Mouse (Mus musculus) heart, embryonic 14.5 days (tissue): ENCODE measurements at regions not wholly inside any gene's neighbourhood (a gene's known extent, or its start where the extent isn't known, plus 50 kb on each side); places are given as distances from the start of the nearest gene placed in this dataset.

Experiments used
- ATAC-seq: fragments of 200-750 bp; cut with Nextera tagmentation; 2 replicates; pipeline ENCODE4 v1.8.0; 2017; ENCODE audit warnings: low read depth, moderate TSS enrichment; ENCODE audit not compliant: insufficient number of reproducible peaks, insufficient read depth, low FRiP score
- H3K27ac ChIP-seq, 2 experiments: fragments of 200-500 bp in 1 of 2; fragments of 300-500 bp in 1 of 2; sonication (generic) in 1 of 2; replicated peaks in 1 of 2; 2 replicates each; pipeline ENCODE4 v1.5.1; 2012 to 2014; ENCODE audit warnings: low read depth in 2 of 2, low read length in 2 of 2, control low read depth in 1 of 2, mild to moderate bottlenecking in 1 of 2, mixed read lengths in 1 of 2; ENCODE audit not compliant: control insufficient read depth in 1 of 2, insufficient read depth in 1 of 2
- H3K27me3 ChIP-seq: fragments of 300-500 bp; sonication (generic); 2 replicates; pipeline ENCODE4 v1.6.1; 2014; ENCODE audit warnings: mild to moderate bottlenecking, low read length, control low read depth; ENCODE audit not compliant: control insufficient read depth, insufficient read depth
- H3K36me3 ChIP-seq: fragments of 300-500 bp; sonication (generic); 2 replicates; pipeline ENCODE4 v1.6.1; 2014; ENCODE audit warnings: mild to moderate bottlenecking, control low read depth, low read length, mixed read lengths; ENCODE audit not compliant: control insufficient read depth, insufficient read depth
- H3K4me1 ChIP-seq, 2 experiments: fragments of 200-500 bp in 1 of 2; fragments of 300-500 bp in 1 of 2; sonication (generic) in 1 of 2; 2 replicates each; pipeline ENCODE4 v1.6.1; 2012 to 2014; ENCODE audit warnings: low read length in 2 of 2, control low read depth in 1 of 2, mixed read lengths in 1 of 2; ENCODE audit not compliant: control insufficient read depth in 2 of 2, insufficient read depth in 2 of 2
- H3K4me2 ChIP-seq: fragments of 300-500 bp; sonication (generic); 2 replicates; pipeline ENCODE4 v1.6.1; 2014; ENCODE audit warnings: mild to moderate bottlenecking, low read length
- H3K4me3 ChIP-seq, 2 experiments: fragments of 200-500 bp in 1 of 2; fragments of 300-500 bp in 1 of 2; sonication (generic) in 1 of 2; 2 replicates each; pipeline ENCODE4 v1.5.1; 2012 to 2014; ENCODE audit warnings: low read length in 2 of 2, mild to moderate bottlenecking in 2 of 2, control low read depth in 1 of 2, low read depth in 1 of 2, moderate library complexity in 1 of 2; ENCODE audit not compliant: control insufficient read depth in 1 of 2, insufficient read depth in 1 of 2
- H3K9ac ChIP-seq: fragments of 300-500 bp; sonication (generic); 2 replicates; pipeline ENCODE4 v1.6.1; 2014; ENCODE audit warnings: mild to moderate bottlenecking, low read length
- H3K9me3 ChIP-seq: fragments of 300-500 bp; sonication (generic); 2 replicates; pipeline ENCODE4 v1.6.1; 2016; ENCODE audit warnings: low read length, control low read depth; ENCODE audit not compliant: control insufficient read depth
- WGBS: fragments of 180-500 bp; shearing (Covaris S2); extraction: QIAGEN DNeasy Blood & Tissue Kit; methylation state at CpG from one replicate; pipeline ENCODE4 v1.1.7; 2014; 5-methylcytosine and 5-hydroxymethylcytosine counted together

GRCm38 (mm10) chr12:14015271-14015670 lies 136.6 kb downstream of the Fam84a start:
- H3K36me3 ChIP-seq: no peaks in the 10 kb centered on the region
- no peak overlapping the region for H3K27ac ChIP-seq
- no peaks in the 10 kb centered on the region for H3K4me1 ChIP-seq
- H3K9me3 ChIP-seq: no peaks in the 10 kb centered on the region
- H3K4me3 ChIP-seq: no peak overlapping the region
- H3K4me2 ChIP-seq: no peak overlapping the region
- no peaks in the 10 kb centered on the region for H3K27me3 ChIP-seq
- no peak overlapping the region for H3K9ac ChIP-seq
- ATAC-seq: no peak

DNA sequence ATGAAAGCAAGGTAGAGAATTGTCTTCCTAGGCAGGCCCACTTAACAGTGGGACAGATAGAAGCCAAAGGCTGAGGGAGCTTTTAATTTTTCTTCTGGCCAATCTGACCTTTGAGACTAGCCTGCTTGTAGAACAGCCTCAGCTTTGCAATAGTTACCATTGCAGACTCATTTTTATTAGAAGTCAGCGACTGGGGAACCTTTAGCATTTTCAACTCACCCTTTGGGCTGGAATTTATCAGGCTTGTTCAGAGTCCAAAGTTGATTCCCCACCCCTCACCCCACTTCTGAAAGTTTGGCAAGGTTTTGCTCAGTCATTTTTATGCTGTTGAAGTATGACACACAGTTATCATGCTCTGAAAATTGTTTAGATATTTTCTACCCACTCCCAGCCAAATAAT lies 145.9 kb downstream of the Fam84a start:
- no peaks in the 10 kb centered on the region for H3K27me3 ChIP-seq
- ATAC-seq: no peak
- H3K36me3 ChIP-seq: no peaks in the 10 kb centered on the region
- H3K4me3 ChIP-seq: no peak overlapping the region
- no peaks in the 10 kb centered on the region for H3K4me1 ChIP-seq
- no peaks in the 10 kb centered on the region for H3K9me3 ChIP-seq
- WGBS: 65% methylated on average over 1 of the region's 1 CpGs
- no peak overlapping the region for H3K4me2 ChIP-seq
- H3K27ac ChIP-seq: no peak overlapping the region
- H3K9ac ChIP-seq: no peak overlapping the region

GRCm38 (mm10) chr12:14001672-14002071 lies 150.2 kb downstream of the Fam84a start:
- Histone ChIP-seq H3K27ac (no peak overlapping the region), H3K36me3 (no peaks in the 10 kb centered on the region), H3K4me1 (no peaks in the 10 kb centered on the region), H3K4me2 (no peak overlapping the region), H3K9me3 (no peaks in the 10 kb centered on the region), H3K27me3 (no peaks in the 10 kb centered on the region), H3K4me3 (no peak overlapping the region), H3K9ac (no peak overlapping the region)
- ATAC-seq: no peak
- 39% methylated on average over 1 of the region's 1 CpGs for WGBS

- H3K9me3 ChIP-seq: no peaks in the 10 kb centered on the region
- no peak for ATAC-seq
- H3K9ac ChIP-seq: no peak overlapping the region
- no peak overlapping the region for H3K27ac ChIP-seq
- no peaks in the 10 kb centered on the region for H3K36me3 ChIP-seq
- WGBS: 73% methylated on average over 1 of the region's 1 CpGs
- no peaks in the 10 kb centered on the region for H3K27me3 ChIP-seq
- no peak overlapping the region for H3K4me2 ChIP-seq
- H3K4me1 ChIP-seq: no peaks in the 10 kb centered on the region
- H3K4me3 ChIP-seq: no peak overlapping the region
Measured at GRCm38 (mm10) chr12:13984396-13984776, 167.5 kb downstream of the Fam84a start.

DNA sequence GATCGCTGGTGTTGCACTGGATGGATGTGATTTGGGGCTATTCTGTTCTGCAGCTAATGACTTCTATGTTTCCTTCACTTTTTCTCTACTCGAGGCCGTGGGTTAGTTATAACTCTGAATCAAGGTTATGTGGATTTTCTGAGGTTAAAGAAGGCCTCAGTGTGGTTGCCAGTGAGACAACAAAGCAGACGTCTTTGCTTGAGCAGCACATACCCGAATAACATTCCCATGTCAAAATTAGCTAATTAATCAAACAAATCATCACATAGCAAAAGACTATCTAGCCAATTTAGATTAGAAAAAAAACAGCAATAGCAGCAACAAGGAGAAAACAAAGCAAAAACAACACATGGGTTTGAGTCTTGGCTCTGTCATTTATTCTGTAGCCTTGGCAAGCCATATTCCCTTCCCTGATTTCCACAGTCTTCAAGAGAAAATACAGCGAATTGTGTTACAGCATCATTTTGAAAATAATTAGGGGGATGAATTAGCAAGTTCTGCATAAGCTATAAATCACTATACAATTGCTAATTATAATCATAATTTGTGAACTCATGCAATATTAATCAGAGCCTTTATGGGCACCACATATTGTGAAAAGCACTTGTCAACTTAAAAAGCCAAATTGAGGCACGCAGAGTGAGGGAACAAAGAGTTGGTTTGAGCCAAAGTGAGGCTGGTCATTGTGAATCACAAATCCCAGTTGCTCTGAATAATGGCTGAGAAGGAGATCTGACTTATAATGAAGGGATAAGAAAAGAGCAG lies 168.0 kb downstream of the Fam84a start:
- no peak overlapping the region for H3K4me2 ChIP-seq
- H3K4me1 ChIP-seq: no peaks in the 10 kb centered on the region
- H3K4me3 ChIP-seq: no peak overlapping the region
- H3K9me3 ChIP-seq: no peaks in the 10 kb centered on the region
- 74% methylated on average over 7 of the region's 7 CpGs for WGBS
- no peak for ATAC-seq
- H3K27ac ChIP-seq: no peak overlapping the region
- H3K27me3 ChIP-seq: no peaks in the 10 kb centered on the region
- H3K9ac ChIP-seq: no peak overlapping the region
- H3K36me3 ChIP-seq: no peaks in the 10 kb centered on the region

GRCm38 (mm10) chr12:13964537-13964936 lies 187.3 kb downstream of the Fam84a start:
- no peak for ATAC-seq
- H3K9ac ChIP-seq: no peak overlapping the region
- no peak overlapping the region for H3K4me2 ChIP-seq
- no peaks in the 10 kb centered on the region for H3K9me3 ChIP-seq
- 80% methylated on average over 3 of the region's 3 CpGs for WGBS
- no peaks in the 10 kb centered on the region for H3K27me3 ChIP-seq
- no peak overlapping the region for H3K4me3 ChIP-seq
- no peaks in the 10 kb centered on the region for H3K4me1 ChIP-seq
- no peaks in the 10 kb centered on the region for H3K36me3 ChIP-seq
- no peak overlapping the region for H3K27ac ChIP-seq

GRCm38 (mm10) chr12:13939494-13939893 lies 212.4 kb downstream of the Fam84a start:
- Histone ChIP-seq H3K4me3 (no peak overlapping the region), H3K9ac (no peak overlapping the region), H3K9me3 (no peaks in the 10 kb centered on the region), H3K27ac (no peak overlapping the region), H3K4me1 (no peaks in the 10 kb centered on the region), H3K36me3 (no peaks in the 10 kb centered on the region), H3K4me2 (no peak overlapping the region), H3K27me3 (no peaks in the 10 kb centered on the region)
- 87% methylated on average over 4 of the region's 4 CpGs for WGBS
- ATAC-seq: no peak

DNA sequence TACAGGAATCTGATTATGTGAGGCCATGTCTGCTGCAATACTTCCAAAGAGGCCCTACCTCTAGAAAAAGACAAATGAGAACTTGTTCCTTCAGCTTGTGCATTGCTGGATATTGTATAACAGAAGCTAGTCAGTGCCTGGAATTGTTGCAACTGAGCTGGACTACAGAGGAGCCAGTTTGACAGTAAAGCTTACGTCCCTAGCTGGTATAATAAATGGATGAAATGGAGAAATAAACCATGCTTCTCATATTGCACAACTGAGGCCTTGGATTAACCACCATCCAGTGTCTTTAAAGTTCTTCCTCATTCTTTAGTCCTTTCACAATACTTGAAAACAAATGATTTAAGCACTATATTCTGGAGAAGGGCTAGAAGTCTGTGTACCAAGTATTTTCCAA lies 230.8 kb downstream of the Fam84a start:
- H3K4me3 ChIP-seq: no peak overlapping the region
- no peaks in the 10 kb centered on the region for H3K9me3 ChIP-seq
- no peaks in the 10 kb centered on the region for H3K27me3 ChIP-seq
- H3K4me2 ChIP-seq: no peak overlapping the region
- no peak overlapping the region for H3K27ac ChIP-seq
- no peaks in the 10 kb centered on the region for H3K36me3 ChIP-seq
- WGBS: 68% methylated on average over 1 of the region's 1 CpGs
- no peaks in the 10 kb centered on the region for H3K4me1 ChIP-seq
- ATAC-seq: no peak
- H3K9ac ChIP-seq: no peak overlapping the region
